Mouse (Mus musculus) retina, postnatal 1 day (tissue): ENCODE measurements around the gene Phf19.
A peak's percentile ranks its signal among the peaks of the same experiment; 100 is the strongest.

Experiments
- DNase-seq: peaks from one replicate; pipeline ENCODE4 v3.0.0-alpha.2; 2012

Gene Phf19

DNA sequence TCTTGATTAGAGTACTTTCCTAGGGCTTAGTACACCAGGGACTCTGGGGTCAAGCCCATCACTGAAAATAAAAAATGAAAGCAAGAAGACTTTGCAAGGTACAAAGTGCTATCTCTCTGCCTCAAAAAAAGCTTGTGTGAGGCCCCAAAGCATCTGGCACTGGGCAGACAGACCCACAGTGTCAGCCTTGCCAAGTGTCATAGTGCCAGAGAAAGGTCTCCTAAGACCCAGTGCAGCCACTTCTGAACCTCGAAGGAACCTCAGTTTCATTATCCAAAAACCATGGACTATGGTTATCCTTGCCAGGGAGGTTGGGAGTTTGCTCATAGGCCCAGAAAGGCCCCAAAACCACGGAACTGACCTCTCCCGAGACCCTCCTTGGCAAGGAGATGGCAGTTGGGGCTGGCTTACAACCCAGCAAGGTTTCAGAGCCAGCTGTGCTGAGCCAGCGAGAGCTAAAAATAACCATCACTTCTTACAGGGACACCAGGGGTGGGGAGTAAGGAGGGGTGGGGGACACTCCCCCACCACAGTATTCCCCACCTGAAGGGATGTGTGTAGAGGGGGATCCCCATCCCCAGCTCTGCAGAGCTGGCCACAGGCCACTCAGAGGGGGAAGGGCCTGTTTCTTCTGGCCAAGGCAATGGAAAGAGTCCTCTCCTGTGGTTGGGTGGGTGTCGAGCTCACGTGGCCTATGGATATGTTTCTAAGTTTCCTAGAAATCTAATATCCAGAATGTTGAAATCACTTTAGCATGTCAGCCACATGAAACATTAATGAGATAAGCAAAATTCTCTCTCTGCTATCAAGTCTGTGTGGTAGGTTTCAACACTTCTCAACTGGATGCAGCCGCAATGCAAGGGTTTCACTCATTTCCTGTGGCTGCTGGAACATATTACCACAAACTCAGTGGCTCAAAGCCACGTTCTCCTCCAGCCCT is 24.7 kb upstream of the Phf19 start:
- DNase-seq = no peak

DNA sequence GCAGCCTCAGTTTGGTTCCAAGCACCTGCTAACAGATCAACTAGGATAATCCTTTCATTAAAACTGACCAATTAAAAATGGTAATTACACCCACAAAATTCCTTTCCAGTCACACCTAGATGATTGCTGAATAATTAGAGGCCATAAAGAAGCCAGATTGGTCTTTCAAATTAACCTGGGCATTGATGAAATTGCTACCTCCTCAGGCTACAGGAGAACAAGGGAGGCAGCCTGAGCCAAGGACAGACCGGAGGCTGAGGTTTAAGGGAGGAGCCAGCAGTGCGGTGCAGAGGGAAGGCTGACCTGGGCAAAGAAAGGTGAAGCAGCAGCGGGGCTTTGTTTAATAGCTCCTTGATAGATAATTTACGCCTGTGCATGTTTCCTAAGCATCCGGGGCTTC is 23.6 kb upstream of the Phf19 start:
- DNase-seq = no peak

DNA sequence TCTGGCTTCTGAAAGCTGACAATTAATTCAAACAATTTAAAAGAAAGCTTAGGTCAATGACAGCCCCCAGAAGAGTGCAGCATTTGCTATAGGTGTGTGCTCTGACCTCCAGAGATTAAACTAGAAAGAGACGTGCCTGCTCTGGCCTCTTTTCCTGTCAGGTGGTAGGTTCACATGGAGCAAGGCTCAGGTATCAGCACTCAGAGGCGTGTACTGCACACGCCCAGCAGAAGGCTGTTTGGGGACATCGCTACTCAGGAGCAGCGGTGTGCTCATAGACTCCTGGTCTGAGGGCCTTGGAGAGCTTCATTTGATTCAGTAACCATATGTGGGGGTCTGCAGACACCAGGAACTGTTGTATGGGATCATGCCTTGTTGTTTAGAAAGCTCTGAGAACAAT is 13.5 kb upstream of the Phf19 start:
- no peak for DNase-seq

DNA sequence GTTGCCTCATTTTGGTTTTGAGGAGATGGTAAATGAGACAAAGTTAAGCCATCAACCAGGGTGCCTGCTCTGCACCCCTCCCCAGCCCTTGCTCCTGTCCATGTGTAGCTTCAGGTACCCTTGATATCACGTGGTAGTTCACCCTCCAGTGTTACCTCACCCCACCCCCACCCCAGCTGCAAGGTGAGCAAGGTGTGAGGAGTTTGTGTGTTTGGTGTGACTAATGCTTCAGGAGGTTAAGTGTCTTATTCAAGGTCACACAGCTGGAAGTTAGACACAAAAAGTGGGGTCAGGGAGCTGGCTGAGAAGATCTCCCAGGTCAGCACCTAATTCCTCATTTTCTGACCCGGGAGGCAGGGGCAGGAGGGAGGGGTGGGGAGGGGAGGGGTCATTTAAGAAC is 8.9 kb upstream of the Phf19 start:
- DNase-seq = no peak

DNA sequence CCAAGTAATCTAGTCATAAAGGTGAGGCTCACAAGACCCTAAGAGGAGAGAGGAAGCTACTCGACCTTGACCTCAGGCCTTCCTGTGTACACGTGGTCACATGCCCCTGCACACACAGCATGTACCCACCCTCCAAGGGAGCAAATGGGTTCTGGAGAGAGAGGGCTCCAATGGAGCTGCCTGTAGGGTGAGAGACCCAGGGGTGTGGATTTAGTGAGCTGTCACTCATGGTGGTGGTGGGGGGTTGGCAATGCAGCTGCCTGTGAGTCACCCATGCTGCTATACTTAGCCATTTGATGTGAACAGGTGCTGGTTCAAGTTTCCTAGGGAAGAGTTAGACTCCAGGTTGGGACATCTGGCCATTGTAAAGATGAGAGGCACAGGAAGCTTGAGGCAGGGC is 6.3 kb upstream of the Phf19 start:
- DNase-seq = no peak

DNA sequence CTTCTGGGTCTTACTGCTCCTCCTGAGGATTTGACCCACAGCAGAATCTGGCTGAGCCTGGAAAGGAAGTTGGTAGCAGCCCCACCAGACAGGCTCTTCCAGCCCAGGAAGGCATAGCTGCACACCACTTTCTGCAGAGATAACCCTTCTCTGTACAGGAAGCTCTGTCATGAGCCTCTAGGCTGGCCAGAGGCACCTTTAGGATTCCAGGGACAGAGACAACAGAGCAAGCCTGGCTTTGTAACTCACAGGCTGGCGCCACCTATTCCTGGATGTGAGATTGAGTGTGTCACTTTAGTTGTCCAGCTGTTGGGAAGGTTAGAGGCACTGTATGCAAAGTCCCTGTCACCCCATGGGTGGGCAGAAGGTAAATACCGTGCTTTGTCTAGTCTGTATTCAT is 1.3 kb upstream of the Phf19 start:
- DNase-seq = no peak

DNA sequence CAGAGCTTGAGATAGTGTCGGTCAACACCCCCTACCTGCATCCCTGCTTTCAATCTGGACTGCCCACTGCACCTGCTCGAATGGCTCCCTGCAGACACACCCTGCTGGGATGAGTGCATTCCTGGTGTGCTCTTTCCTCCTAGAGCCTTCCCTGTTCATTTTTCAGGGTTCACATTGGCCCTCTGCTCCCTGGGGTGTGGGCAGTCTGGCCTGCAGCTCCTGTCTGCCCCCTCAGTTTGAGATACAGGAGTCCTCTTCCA is 927 bp upstream of the Phf19 start:
- no peak for DNase-seq

DNA sequence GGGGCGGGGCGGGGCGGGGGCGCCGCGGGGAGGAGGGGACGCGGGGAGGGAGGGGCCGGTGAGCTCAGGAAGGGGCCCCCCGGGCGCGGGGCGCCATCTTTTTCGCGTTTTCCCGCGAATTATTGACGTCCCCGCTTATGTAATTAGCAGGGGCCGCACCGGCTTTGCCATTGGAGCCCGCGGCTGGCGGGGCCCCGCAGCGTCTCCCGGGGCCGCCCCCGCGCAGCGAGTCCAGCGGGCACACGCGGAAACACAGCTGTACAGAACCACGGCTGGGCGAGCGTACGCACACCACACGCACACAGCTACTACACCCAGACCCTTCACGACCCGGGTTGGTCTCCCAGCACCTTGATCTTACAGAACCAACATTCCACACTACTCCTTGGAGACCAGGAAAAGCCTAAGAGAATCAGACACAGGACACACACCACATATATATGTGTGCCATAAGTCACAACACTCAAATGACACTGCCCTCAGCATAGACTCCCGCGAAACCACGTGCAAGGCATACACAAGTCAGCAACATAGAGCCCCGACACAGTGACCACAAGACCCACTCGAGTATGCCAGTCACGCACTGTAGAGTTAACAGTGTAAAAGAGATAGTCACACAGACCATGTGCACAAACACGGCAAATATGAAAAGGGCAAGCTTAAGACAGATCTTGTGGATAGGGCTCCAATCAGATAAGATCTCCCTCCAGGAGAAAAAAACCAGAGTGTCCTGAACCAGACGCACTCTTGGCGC is 420 bp upstream of the Phf19 start:
- peak; percentile 79 for DNase-seq

DNA sequence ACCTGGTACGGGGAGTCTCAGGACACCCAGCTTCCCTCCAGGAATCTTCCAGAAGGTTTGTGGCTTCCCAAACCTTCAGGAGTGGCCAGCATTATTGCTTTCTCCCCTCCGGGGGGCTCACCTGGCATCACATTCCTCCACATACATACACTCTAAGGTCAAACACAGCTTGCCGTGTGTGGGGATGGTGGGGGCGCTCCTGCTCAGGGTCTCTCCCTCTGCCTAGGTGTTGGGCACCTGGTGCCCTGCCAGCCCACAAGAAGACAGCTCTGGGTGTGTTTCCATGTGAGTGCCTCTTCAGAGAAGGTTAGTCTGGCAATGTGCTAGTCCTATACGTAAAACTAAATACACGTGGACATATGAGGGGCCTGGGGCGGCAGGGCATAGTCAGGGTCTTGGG is 1.2 kb downstream of the Phf19 start:
- no peak for DNase-seq

DNA sequence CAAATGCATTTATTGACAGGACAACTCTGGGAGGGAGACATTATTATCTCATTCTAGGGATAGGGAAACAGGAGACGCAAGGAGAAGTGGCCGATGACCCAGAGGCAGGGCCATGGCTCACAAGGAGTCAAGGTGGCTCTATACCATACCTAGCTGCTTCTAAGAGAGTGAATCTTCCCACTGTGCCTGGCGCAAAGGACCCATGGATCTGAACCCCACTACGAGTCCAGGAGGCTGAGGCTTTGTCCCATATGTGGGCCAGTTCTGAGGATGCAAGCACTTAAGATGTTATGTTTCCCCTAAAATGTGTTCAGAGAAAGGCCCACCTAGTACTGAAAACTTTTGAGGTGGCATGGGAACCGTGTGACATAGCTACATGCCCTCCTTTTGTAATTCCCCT is 2.0 kb downstream of the Phf19 start:
- no peak for DNase-seq

DNA sequence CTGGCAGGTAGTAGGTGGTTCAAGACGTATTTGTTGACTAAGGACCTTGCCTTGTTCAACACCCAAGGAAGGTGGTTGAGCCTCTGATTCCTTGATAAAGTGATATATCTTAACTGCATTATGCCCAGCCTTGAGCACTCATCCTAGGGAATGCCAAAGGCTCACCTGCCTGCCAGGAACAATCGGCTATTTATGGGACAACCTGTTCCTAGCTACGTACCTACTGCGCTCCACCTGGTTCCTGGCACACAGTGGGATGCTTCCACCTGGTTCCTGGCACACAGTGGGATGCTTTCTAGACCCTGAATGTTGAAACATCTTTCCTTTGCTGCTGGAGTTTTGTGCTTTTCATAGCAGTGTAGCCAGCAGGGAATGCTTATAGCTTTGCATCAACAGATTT is 4.1 kb downstream of the Phf19 start:
- DNase-seq = no peak

DNA sequence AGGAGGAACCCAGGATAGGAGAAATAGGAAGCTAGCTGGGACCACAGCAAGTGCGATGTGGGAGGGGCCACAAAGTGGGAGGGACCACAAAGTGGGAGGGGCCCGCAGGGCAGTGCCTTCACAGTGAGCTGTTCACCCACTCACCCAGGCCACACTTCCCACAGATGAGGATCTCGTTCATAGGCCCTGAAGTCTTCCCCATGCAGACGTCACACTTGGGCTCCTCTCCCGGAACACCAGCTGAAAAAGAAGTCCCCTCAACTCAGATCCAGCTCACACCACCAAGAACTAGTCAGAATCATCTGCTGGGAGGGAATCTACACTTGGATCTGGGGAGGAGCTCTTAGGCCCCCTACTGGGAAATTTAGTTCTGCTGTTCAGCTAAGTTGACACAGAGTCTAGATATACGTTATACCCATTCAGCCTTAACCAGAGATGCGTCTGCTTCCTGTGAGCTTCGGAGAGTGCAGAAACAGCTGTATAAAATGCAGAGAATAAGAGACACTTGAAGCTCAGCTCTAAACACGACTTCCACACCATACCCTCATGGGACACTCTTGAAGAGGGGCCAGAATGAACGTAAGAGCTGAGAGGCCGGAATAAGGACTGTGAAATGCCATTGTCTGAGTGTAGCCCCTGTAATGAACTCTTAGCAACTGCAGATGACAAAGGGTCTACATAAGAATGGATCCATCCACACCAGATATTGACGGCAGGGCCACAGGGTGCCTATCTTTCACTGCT is 6.8 kb downstream of the Phf19 start:
- DNase-seq = no peak

DNA sequence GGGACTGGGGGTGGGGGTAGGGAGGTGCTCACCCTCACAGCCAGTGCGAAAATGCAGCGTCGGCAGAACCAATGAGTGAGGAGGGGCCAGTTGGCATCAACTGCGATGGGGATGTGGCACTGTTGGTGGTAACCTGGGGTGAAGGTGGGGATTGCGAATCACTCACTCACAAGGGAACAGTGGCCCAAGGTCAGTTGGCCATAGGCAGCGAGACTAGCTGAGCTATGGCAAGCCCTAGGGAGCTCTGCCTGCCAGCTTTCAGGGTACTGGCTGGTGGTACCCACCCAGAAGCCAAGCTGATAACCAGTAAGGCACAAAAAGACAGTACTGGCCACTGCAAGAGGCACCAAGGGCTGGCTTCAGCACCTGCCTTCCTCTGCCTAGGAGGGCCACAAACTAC is 7.4 kb downstream of the Phf19 start:
- DNase-seq = no peak

DNA sequence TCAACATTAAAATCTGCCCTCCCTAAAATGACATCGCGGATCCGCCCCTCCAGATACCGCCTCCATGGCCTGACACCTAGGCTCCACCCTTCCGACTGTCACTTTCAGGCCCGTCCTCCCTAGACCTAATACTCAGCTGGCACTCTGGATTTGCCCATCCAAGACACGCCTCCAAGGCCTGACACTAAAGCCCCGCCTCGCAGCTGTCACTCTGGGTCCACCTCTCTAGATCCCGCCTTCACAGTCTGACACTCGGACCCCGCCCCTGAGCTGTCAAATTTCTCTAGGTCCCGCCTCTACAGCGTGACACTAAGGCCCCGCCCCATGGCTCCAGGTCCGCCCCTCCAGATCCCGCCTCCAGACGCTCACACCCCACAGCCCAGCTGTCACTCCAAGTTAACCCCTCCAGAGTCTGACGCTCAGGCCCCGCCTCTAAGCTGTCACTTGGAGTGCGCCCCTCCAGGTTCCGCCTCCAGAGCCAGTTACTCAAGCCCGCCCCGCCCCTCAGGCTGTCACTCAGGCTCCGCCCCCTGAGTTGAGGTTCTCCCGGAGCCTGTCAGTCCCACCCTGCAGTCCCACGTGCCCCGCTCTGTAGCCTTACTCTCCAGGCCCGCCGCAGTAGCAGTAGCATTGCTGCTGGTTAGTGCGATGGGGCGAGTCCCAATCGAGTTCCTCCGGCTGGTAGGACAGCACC is 8.8 kb downstream of the Phf19 start:
- DNase-seq = peak; percentile 100

DNA sequence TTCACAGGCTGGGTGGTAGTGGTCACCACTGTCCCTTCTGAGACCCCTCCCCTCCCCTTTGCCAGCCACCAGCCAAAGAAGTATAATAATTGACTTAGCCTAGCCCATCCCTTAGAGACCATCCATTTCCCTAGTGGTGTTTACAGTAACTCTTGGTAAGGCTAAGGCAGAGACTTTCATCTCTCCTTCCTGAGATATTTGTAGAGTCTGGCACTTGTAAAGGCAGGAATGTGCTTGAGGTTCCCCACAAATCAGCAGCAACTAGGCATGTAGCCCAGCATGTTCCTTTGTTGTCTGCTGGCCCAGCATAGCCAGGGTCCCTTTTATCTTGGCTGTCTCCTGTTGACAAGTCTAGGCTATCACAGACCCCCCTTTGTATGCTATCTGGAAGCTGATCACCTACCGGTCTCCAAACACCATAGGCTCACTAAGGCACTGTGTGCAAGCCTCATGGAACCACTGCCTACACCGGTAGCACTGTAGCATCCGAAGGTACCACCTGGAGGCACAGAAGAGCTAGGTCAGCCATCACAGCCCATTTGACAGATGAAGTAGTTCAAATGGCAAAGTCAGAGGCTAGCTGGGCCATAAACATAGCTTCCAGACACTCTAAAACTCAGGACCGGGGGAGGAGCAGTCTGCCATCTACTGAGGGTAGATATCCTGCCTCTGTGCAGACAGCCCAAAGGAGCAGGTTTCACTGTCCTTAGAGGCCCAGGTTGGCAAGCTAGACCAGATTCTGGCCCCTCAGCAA is 10.0 kb downstream of the Phf19 start:
- DNase-seq = no peak

DNA sequence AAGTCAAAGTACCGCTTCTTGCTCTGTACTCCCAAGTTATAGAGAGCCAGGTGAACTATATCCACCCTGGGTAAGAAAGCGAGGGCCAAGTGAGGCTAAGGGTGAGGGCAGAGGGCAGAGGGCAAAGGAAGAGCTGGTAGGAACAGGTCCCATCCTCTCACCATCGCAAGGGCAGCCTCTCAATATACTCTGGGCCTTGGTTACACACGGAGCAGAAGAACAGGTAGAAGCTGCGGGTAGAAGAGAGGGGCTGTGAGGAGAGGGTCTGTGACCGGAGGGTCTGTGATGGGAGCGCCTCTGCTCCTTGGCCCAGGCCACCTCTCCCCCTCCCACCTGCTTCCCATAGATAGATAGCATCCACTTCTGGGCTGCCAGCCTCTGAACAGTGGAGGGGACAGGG is 10.6 kb downstream of the Phf19 start:
- no peak for DNase-seq

DNA sequence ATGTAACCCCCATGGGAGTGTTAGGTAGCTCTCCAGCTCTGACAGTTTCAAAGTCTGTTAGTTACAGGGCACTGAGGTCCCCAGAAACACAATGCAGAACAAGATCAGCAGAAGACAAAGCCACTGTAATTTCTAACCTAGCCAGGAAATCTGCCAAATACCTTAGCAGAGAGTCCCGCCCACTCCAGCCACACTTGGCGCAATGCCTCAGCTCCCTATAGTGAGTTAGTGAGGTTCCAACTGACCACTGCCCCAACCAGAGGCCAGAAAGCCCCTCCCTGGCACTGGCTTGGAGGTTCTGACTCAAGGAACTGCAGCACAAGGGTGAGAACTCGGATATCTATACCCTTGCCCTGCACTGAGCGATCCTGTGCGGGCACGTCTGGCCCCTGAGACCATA is 11.1 kb downstream of the Phf19 start:
- DNase-seq = no peak

DNA sequence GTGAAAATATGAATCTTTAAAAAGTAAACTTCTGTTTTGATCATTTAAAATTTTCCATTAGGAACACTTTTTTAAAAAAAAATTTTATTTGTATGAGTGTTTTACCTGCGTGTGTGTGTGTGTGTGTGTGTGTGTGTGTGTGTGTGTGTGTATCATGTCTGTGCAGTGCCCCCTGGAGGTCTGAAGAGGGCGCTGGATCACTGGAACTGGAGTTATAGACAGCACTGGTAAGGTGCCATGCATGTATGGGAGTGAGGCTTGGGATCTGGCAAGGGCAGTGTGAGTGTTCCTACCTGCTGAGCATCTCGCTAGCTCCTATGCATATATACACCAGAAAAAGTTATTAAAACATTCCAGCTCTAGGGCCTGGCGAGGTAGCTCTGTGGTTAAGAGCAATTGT is 12.1 kb downstream of the Phf19 start:
- no peak for DNase-seq

DNA sequence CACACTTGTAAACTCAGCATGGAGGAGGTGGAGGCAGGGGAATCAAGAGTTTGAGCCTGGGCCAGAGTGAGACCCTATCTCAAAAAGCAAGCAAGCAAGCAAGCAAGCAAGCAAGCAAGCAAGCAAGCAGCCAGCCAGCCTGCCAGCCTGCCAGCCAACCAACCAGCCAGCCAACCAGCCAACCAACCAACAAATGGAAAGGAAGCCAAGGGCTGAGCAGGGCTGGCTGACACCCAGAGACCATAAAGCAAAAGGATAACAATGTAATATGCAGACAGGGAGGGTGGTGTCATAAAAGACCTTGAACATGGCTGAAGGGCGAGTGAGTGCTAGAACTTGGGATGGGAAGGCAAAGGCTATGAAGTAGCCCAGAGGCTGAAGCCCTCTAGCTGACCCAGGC is 13.4 kb downstream of the Phf19 start:
- no peak for DNase-seq

DNA sequence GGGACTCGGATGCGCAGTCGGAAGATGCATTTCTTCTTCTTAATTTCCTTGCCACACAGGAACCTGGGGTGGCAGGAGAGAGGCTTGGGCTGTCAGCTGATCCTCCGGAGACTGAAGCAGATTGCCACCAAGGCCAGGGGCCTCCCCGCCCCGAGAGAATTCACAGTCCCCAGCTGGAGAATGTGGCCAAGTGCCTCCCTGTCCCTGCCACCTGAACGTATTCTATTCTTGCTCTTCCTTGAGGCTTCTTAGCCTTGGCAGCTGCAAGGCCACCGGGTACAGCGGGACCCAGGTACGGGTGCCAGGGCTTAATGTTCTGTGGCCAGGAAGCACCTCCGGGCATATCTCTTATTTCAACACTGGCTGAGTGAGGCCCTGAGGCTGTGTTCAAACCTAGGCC is 14.1 kb downstream of the Phf19 start:
- DNase-seq = no peak

DNA sequence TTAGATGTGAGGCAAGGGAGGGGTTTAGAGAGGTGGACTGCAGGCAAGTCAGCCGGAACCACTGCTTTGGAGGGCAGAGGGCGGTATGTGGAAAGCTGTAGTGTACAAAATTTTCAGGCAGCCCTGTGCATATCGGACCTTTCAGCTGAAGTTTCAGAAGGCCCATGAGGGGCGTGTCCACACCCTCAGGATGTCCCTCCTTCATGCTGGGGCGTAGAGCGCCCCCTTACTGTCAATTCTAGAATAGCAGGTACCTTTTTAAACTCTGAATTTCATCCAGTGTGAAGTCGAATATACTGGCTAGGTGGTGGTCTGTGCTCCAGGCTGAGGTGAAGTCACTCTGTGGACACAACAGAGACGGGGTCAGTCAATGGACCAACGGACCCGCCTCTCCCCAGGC is 16.0 kb downstream of the Phf19 start:
- DNase-seq = peak; percentile 58

DNA sequence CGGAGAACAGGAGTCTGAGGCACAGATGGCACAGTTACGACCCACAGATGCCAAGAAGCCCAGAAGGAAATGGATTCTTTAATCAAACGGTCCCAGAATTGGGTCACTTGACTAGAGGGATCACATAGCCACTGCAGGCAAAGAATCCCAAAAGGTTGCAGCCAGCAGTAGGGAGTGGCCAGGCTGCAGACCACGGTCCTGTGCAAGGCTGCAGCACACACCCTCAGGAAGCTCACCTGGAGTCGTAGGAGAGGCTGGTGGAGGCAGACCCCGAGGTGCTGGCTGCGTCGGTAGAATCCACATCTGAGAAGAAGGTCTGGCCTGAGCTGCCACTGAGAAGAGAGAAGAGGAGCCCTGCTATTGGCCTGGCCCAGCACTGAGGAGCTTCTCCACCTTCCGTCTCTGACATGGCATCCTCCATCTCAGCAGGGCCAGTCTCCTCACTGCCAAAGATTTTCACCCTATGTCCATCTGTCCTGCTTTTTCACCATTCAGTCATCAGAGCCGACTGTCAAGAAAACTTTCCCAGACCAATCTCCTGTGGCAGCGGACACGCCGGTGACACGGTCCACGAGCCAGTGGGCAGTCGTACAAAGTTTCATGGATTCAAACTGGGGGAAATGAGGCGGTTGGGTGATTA is 16.9 kb downstream of the Phf19 start:
- no peak for DNase-seq
